Mouse (Mus musculus) kidney, embryonic 16.5 days (tissue): Measurements from ENCODE around the gene Hnrnpf. TPM values are rescaled to one million over a fixed set of nuclear protein-coding genes. Genes with fewer than 3 reads are reported as not detected.

Source experiments
- ATAC-seq: fragments of 200-750 bp; cut with Nextera tagmentation; 2 replicates; pipeline ENCODE4 v1.8.0; 2017; ENCODE audit warnings: moderate TSS enrichment; ENCODE audit not compliant: low FRiP score, low TSS enrichment
- H3K27ac ChIP-seq: fragments of 300-500 bp; sonication (generic); 2 replicates; pipeline ENCODE4 v1.5.1; 2014; ENCODE audit warnings: low read length
- H3K27me3 ChIP-seq: fragments of 300-500 bp; sonication (generic); 2 replicates; pipeline ENCODE4 v1.6.1; 2014; ENCODE audit warnings: low read length, control low read depth, mixed read lengths; ENCODE audit not compliant: insufficient read depth
- H3K36me3 ChIP-seq: fragments of 300-500 bp; sonication (generic); 2 replicates; pipeline ENCODE4 v1.6.1; 2014; ENCODE audit warnings: low read length, control low read depth, mixed read lengths; ENCODE audit not compliant: insufficient read depth
- H3K4me1 ChIP-seq: fragments of 300-500 bp; sonication (generic); 2 replicates; pipeline ENCODE4 v1.6.1; 2014; ENCODE audit warnings: low read length, control low read depth, mixed read lengths; ENCODE audit not compliant: insufficient read depth
- H3K4me2 ChIP-seq: fragments of 300-500 bp; sonication (generic); replicated peaks from 2 replicates; pipeline ENCODE4 v1.6.1; 2014; ENCODE audit warnings: low read depth, low read length
- H3K4me3 ChIP-seq: fragments of 300-500 bp; sonication (generic); 2 replicates; pipeline ENCODE4 v1.5.1; 2014; ENCODE audit warnings: mild to moderate bottlenecking, low read length
- H3K9ac ChIP-seq: fragments of 300-500 bp; sonication (generic); replicated peaks from 2 replicates; pipeline ENCODE4 v1.6.1; 2014; ENCODE audit warnings: low read length
- H3K9me3 ChIP-seq: fragments of 300-500 bp; sonication (generic); 2 replicates; pipeline ENCODE4 v1.6.1; 2016; ENCODE audit warnings: low read length, control low read depth
- WGBS: fragments of 180-500 bp; shearing (Covaris S2); extraction: QIAGEN DNeasy Blood & Tissue Kit; methylation state at CpG from one replicate; pipeline ENCODE4 v1.1.7; 2014; 5-methylcytosine and 5-hydroxymethylcytosine counted together
- polyA plus RNA-seq: library from polyadenylated mRNA; unstranded; fragments of >200 nt; fragmentation: Nextera tagmentation; extraction: Ambion mirVana; gene quantifications from 2 replicates; pipeline ENCODE4 v1.2.1, GENCODE M21; 2015

Gene Hnrnpf
- polyA plus RNA-seq, result 793 and 842 TPM in 2 replicates

DNA sequence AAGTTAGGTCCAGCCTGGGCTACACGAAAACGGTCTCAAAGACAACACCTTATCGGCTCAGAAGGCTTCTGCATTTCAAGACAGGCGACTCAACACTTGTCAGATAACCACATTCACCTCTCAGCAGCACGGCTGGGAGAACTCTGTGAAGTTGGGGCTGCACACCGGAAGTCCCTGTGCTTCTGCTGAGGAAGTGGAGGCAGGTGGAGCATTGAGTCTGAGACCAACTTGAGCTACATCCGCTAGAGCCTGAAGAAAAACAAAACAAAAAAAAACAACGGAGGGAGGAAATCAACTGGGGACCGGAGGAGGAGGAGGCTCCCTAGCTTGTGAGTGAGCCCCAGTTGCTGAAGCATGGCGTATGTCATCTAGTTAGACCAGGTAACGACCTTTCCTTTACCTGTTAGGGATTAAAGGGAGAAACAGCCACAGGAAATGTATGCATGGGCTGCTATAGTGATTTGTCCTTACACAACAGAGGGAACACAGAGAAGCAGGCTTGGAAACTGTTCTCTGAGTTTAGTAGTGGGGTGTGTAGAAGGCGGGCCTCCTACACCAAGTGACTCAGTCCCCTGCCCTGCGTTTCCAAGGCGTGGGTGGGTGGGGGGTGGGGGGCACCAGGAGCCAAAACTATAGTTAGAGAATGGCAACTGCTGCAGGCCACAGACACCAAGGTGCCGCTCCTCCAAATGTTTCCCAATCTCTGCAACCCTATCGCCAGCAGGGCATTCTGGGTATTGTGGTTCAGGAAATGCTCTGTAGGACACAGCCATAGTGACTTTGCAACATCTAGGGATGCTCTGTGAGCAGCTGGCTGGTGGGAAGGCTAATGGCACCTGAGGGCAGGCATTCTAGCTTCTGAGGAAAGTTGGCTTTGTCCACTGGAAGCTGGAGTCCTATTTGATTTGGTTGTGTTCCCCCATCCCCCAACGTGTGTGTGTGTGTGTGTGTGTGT is at the start of gene Hnrnpf:
Gene Hnrnpf, plus strand, starts transcription at position 199 of the 955 bp plus-strand sequence.
- Histone ChIP-seq H3K4me2 (no peak within 1 kb of the TSS), H3K27ac (no peak within 1 kb of the TSS), H3K4me3 (no peak within 1 kb of the TSS), H3K9me3 (no peaks in the 10 kb centered on the region), H3K36me3 (no peaks in the 10 kb centered on the region), H3K9ac (no peak within 1 kb of the TSS), H3K4me1 (peaks cover 4% of the 10 kb centered on the region; the same call in 1 of the 2 replicates), H3K27me3 (no peaks in the 10 kb centered on the region)
- 65% methylated on average over 17 of the region's 17 CpGs for WGBS
- ATAC-seq, result no peak

- H3K27ac ChIP-seq, result no peak overlapping the region
- no peaks in the 10 kb centered on the region for H3K9me3 ChIP-seq
- H3K9ac ChIP-seq, result no peak overlapping the region
- H3K4me3 ChIP-seq, result no peak overlapping the region
- ATAC-seq, result no peak
- 63% methylated on average over 2 of the region's 2 CpGs for WGBS
- no peaks in the 10 kb centered on the region for H3K4me1 ChIP-seq
- H3K4me2 ChIP-seq, result no peak overlapping the region
- peaks cover 21% of the 10 kb centered on the region for H3K36me3 ChIP-seq
- H3K27me3 ChIP-seq, result no peaks in the 10 kb centered on the region
These were observed 48.4 kb upstream of the Hnrnpf start for GRCm38 (mm10) chr6:117851747-117852146.

DNA sequence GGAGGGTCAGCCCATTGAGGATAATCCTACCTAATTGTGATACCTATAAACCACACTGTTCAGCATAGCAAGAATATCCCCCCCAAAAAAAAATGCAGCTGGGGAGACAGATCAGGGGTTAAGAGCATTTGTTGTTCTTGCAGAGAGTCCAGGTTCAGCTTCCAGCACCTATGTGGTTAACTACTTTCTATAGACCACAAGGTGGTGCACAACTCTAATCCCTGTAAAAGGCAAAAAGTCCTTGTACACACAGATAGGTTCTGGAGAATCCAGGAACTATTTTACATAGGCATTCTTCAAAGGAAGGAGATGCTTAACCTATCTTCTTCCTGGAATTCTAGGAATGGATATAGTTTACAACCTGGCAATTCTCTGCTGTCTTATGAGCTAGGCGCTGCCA is 42.1 kb upstream of the Hnrnpf start:
- Histone ChIP-seq H3K9me3 (no peaks in the 10 kb centered on the region), H3K4me3 (no peak overlapping the region), H3K27ac (no peak overlapping the region), H3K4me1 (no peaks in the 10 kb centered on the region), H3K27me3 (no peaks in the 10 kb centered on the region), H3K9ac (no peak overlapping the region), H3K4me2 (no peak overlapping the region), H3K36me3 (no peaks in the 10 kb centered on the region)
- no peak for ATAC-seq
- 76% methylated on average over 1 of the region's 1 CpGs for WGBS

DNA sequence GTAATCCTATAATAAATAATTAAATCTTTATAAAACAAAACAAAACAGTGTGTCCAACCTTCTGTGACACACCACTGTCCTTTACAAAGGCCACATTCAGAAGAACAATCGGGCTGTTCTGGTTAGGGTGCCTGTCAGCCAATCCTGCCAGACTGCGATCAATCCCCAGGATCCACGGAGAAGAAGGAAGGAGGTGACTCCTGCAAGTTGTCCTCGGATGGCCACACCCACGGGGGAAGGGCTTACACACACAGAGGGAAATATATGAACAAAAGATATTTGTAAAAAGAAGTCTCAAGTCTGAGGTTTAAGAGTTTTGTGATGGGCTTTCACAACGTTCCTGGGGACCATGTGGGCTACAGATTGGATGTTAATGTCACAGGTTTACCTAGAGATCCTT is 38.3 kb upstream of the Hnrnpf start, which contains the start of gene Zfp239:
Gene Zfp239, plus strand, starts transcription at position 253 of the 400 bp plus-strand sequence.
- peaks cover 5% of the 10 kb centered on the region; the same call in 1 of the 2 replicates for H3K4me1 ChIP-seq
- H3K9ac ChIP-seq, result peak within 1 kb of the TSS; percentile 77
- H3K4me2 ChIP-seq, result peak within 1 kb of the TSS; percentile 80
- no peak for ATAC-seq
- H3K4me3 ChIP-seq, result peak within 1 kb of the TSS; percentile 74
- no peak within 1 kb of the TSS for H3K27ac ChIP-seq
- H3K27me3 ChIP-seq, result no peaks in the 10 kb centered on the region
- 77% methylated on average over 6 of the region's 6 CpGs for WGBS
- H3K9me3 ChIP-seq, result no peaks in the 10 kb centered on the region
- H3K36me3 ChIP-seq, result no peaks in the 10 kb centered on the region

GRCm38 (mm10) chr6:117862465-117862864 is 37.7 kb upstream of the Hnrnpf start:
- Histone ChIP-seq H3K4me3 (peak overlapping the region; percentile 74; the same call in 1 of the 2 replicates), H3K27ac (no peak overlapping the region), H3K4me2 (peak overlapping the region; percentile 80), H3K27me3 (no peaks in the 10 kb centered on the region), H3K4me1 (peaks cover 5% of the 10 kb centered on the region; the same call in 1 of the 2 replicates), H3K9ac (no peak overlapping the region), H3K36me3 (no peaks in the 10 kb centered on the region), H3K9me3 (no peaks in the 10 kb centered on the region)
- WGBS, result 79% methylated on average over 8 of the region's 8 CpGs
- no peak for ATAC-seq

GRCm38 (mm10) chr6:117862899-117863620 is 37.1 kb upstream of the Hnrnpf start:
- peak overlapping the region; percentile 74 for H3K4me3 ChIP-seq
- peak overlapping the region; percentile 77 for H3K9ac ChIP-seq
- no peaks in the 10 kb centered on the region for H3K27me3 ChIP-seq
- H3K36me3 ChIP-seq, result no peaks in the 10 kb centered on the region
- H3K27ac ChIP-seq, result no peak overlapping the region
- peak overlapping the region; percentile 80 for H3K4me2 ChIP-seq
- peaks cover 5% of the 10 kb centered on the region; the same call in 1 of the 2 replicates for H3K4me1 ChIP-seq
- 3% methylated on average over 26 of the region's 26 CpGs for WGBS
- H3K9me3 ChIP-seq, result no peaks in the 10 kb centered on the region
- peak; percentile 84 for ATAC-seq

DNA sequence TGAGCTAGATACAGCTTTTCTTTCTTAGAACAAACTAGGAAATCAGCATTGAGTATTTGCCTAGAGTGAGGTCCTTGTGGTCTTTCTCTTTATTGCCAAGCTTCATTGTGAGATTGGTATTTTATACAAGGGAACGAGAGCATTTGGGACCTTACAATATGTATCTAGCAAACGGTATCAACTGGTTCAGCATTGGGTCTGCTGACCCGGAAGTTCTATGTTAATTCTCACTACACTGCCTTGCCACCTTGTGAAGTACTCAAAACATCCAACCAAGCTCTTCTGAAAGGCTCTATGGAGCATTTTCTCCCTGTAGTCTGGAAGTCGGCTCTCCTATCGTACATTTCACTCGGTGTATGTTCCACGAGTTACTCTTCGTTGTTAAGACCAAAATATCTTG is 36.4 kb upstream of the Hnrnpf start:
- Histone ChIP-seq H3K9ac (peak overlapping the region; percentile 77), H3K9me3 (no peaks in the 10 kb centered on the region), H3K27ac (no peak overlapping the region), H3K4me3 (peak overlapping the region; percentile 74), H3K27me3 (no peaks in the 10 kb centered on the region), H3K36me3 (no peaks in the 10 kb centered on the region), H3K4me1 (peaks cover 5% of the 10 kb centered on the region; the same call in 1 of the 2 replicates), H3K4me2 (peak overlapping the region; percentile 80)
- no peak for ATAC-seq
- 94% methylated on average over 8 of the region's 8 CpGs for WGBS

DNA sequence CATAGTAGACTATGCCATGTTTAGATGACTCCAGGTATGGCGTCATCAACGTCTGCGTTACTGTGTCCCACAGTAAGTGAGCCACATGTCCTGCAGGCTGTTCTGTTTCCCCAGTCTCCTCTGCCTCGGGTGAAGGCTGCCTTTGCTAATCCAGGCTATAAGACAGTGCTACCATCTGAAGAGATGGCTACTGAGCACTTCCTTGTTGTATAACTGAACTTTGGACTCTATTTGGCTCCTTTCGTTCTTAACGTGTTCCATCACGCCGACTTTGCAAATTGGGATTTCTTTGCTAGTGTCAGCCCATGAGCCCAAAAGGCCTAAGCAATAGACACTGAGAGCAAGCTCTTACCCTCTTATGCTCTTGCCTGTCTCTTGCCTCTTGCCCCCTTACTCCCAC is 31.9 kb upstream of the Hnrnpf start:
- no peak overlapping the region for H3K27ac ChIP-seq
- no peaks in the 10 kb centered on the region for H3K27me3 ChIP-seq
- H3K9ac ChIP-seq, result no peak overlapping the region
- H3K4me3 ChIP-seq, result no peak overlapping the region
- ATAC-seq, result no peak
- H3K36me3 ChIP-seq, result no peaks in the 10 kb centered on the region; the same call in 1 of the 2 replicates
- H3K9me3 ChIP-seq, result no peaks in the 10 kb centered on the region
- H3K4me1 ChIP-seq, result peaks cover 4% of the 10 kb centered on the region; the same call in 1 of the 2 replicates
- WGBS, result 88% methylated on average over 8 of the region's 8 CpGs
- H3K4me2 ChIP-seq, result no peak overlapping the region

GRCm38 (mm10) chr6:117871034-117871433 is 29.1 kb upstream of the Hnrnpf start:
- H3K9ac ChIP-seq, result no peak overlapping the region
- H3K4me1 ChIP-seq, result no peaks in the 10 kb centered on the region
- no peaks in the 10 kb centered on the region for H3K9me3 ChIP-seq
- H3K36me3 ChIP-seq, result no peaks in the 10 kb centered on the region; the same call in 1 of the 2 replicates
- H3K4me3 ChIP-seq, result no peak overlapping the region
- no peak overlapping the region; the same call in 1 of the 2 replicates for H3K4me2 ChIP-seq
- no peak overlapping the region for H3K27ac ChIP-seq
- no peak for ATAC-seq
- no peaks in the 10 kb centered on the region for H3K27me3 ChIP-seq
- WGBS, result 70% methylated on average over 14 of the region's 14 CpGs
